Mouse (Mus musculus): ENCODE data around the gene Pax1.

Gene Pax1

GRCm38 (mm10) chr2:147367246-147367820, 5.6 kb downstream of the Pax1 start:
- no peak for TF ChIP-seq GATA4 (IDR thresholded peaks at IDR 0.05; ENCODE audit: insufficient replicate concordance, low read length)

GRCm38 (mm10) chr2:147367911-147368591, 6.3 kb downstream of the Pax1 start:
- no peak for TF ChIP-seq GATA4 (IDR thresholded peaks at IDR 0.05; ENCODE audit: insufficient replicate concordance, low read length)

DNA sequence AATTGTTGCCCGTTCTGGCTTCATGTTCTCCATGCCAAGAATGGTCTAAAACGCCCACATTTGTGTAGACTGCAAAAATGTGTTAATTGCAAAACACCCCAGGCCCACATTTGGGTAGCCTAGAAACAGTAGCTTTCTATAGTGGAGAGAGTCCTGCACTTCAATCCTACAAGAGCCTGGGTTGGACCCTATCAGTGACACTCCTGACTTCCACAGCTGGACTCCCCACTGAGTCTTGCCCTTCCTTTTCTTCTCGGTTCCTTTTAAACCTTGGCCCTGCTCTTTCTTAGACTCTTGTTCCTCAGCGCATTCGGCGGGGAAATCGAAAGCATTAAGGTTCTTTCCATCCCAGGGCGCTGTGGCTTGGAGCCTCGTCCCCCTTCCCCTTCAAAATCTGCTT, 7.8 kb downstream of the Pax1 start:
- TF ChIP-seq GATA4 (IDR thresholded peaks at IDR 0.05; ENCODE audit: insufficient replicate concordance, low read length), result no peak

DNA sequence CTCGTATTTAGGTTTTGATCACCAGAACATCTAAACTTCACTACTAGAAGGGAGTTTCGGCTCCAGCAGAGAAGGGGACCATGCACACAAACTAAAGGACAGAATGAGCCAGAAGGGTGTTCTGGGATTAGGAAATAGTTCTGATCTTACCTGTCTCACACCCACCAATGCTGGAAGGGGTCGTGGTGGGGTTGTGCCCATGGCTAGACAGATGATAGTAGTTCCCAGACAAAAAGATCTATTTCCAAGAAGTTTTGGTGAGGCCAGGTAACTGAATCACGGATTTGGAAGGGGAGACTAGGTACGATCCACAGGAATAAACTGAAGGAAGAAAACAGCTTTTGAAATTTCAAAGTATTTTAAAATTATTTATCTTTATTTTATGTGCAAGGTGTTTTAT, 8.4 kb downstream of the Pax1 start:
- no peak for TF ChIP-seq GATA4 (IDR thresholded peaks at IDR 0.05; ENCODE audit: insufficient replicate concordance, low read length)

GRCm38 (mm10) chr2:147371289-147371688, 9.6 kb downstream of the Pax1 start:
- TF ChIP-seq GATA4 (IDR thresholded peaks at IDR 0.05; ENCODE audit: insufficient replicate concordance, low read length), result no peak

- no peak for TF ChIP-seq GATA4 (IDR thresholded peaks at IDR 0.05; ENCODE audit: insufficient replicate concordance, low read length)
Observed at GRCm38 (mm10) chr2:147371840-147372239, 10.1 kb downstream of the Pax1 start.

GRCm38 (mm10) chr2:147372947-147373666, 11.4 kb downstream of the Pax1 start:
- TF ChIP-seq GATA4 (IDR thresholded peaks at IDR 0.05; ENCODE audit: insufficient replicate concordance, low read length), result no peak

GRCm38 (mm10) chr2:147373667-147374007, 11.9 kb downstream of the Pax1 start:
- no peak for TF ChIP-seq GATA4 (IDR thresholded peaks at IDR 0.05; ENCODE audit: insufficient replicate concordance, low read length)

- TF ChIP-seq GATA4 (IDR thresholded peaks at IDR 0.05; ENCODE audit: insufficient replicate concordance, low read length), result no peak
Observed at GRCm38 (mm10) chr2:147374245-147374644, 12.5 kb downstream of the Pax1 start.

DNA sequence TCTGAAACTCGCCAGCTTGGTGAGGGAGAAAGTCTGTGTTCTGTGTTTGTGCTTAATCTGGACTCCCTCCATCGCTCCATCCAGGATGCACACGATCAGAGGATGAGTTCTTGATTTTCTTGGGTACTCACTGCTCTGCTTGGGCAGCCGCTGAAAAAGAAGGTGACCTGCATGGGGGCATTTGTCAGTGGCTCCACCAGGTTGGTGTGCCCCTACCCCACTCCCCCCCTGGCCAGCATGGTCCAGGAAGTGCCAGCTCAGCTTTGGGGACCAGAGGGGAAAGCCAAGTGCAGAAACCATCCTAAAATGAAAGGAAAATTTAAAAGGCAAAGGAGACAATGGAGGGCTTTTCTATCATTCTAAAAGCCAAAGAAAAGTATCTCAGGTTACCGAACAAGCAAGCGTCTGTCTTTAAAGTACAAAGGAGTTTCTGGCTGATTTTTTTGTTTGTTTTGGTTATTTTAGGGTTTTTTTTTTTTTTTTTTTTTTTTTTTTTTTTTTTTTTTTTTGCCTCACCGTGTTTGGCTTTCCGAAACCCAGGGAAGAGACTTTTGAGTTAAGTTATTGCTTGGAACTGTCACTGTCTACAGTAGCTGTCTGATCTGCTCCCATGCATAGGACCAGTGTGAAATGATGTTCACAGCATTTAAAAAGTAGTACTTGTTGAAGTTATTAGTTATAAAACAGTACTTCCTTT, 13.4 kb downstream of the Pax1 start:
- no peak for TF ChIP-seq GATA4 (IDR thresholded peaks at IDR 0.05; ENCODE audit: insufficient replicate concordance, low read length)

DNA sequence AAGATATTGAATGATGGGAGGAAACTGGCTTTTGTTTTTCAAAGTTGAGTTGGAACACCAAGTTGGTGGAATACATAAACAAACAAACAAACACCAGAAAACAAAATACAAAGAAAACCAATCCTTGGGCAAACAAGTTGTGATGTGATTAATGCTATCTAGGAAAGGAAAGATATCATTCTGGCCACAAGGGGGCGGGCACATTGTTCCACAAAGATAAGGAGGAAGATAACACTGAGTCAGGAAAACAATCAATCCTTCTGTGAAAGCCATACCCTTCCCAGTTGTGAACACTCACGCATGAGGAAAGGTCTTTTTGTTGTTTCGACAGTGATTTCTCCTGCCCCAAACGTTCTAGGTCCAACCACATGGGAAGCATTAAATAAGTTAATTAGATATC, 17.2 kb downstream of the Pax1 start:
- peak; percentile 94 for TF ChIP-seq GATA4 (IDR thresholded peaks at IDR 0.05; ENCODE audit: insufficient replicate concordance, low read length)

- TF ChIP-seq GATA4 (IDR thresholded peaks at IDR 0.05; ENCODE audit: insufficient replicate concordance, low read length), result no peak
Observed at GRCm38 (mm10) chr2:147383373-147383772, 21.6 kb downstream of the Pax1 start.

DNA sequence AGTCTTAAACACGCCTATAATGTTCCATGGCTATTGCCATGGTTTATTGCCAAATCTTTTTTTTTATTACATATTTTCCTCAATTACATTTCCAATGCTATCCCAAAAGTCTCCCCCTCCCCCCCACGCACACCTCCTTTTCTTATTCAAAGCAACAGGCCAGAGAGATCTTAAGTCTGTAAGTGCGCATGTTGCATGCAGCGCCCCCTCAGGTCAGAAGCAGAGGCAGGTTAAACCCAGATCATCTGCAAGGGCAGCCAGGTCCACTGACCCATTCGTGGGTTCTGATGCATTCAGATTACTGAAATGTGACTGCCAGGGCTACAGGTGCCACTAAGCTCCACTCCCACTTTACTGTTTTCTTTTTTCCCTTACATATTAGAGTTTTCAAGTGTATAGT, 25.2 kb downstream of the Pax1 start:
- no peak for TF ChIP-seq GATA4 (IDR thresholded peaks at IDR 0.05; ENCODE audit: insufficient replicate concordance, low read length)

- no peak for TF ChIP-seq GATA4 (IDR thresholded peaks at IDR 0.05; ENCODE audit: insufficient replicate concordance, low read length)
Observed at GRCm38 (mm10) chr2:147409323-147409722, 47.6 kb downstream of the Pax1 start.

- no peak for TF ChIP-seq GATA4 (IDR thresholded peaks at IDR 0.05; ENCODE audit: insufficient replicate concordance, low read length)
Observed at GRCm38 (mm10) chr2:147415037-147415436, 53.3 kb downstream of the Pax1 start.
